Mouse (Mus musculus) liver, postnatal 0 days (tissue): ENCODE results near the gene 4930432M17Rik.

Source experiments
- CTCF ChIP-seq: sonication (generic); IDR thresholded peaks from 2 replicates; pipeline ENCODE4 v1.5.1; 2016; ENCODE audit warnings: antibody characterized with exemption, low read depth
- EP300 ChIP-seq: IDR thresholded peaks from 2 replicates; pipeline ENCODE4 v1.6.1; 2016; ENCODE audit warnings: antibody characterized with exemption, low read depth, mild to moderate bottlenecking

GRCm38 (mm10) chr3:121635505-121635904 lies 35.1 kb upstream of the 4930432M17Rik start:
- TF ChIP-seq CTCF = no peak
- no peak for TF ChIP-seq EP300
